Mouse (Mus musculus): Measurements from ENCODE around the gene Ilf3. TPM values are rescaled to one million over a fixed set of nuclear protein-coding genes. Genes with fewer than 3 reads are reported as not detected.
A peak's percentile ranks its signal among the peaks of the same experiment; 100 is the strongest.

Gene Ilf3
- total and polyA plus RNA-seq, 2 experiments = 9.5 to 13.5 TPM

GRCm38 (mm10) chr9:21444574-21444973 is 76.9 kb downstream of the Ilf3 start:
- Histone ChIP-seq H3K4me1 (ENCODE audit: control insufficient read depth, insufficient read depth, low read length) (peaks cover 13% of the 10 kb centered on the region), H3K79me2 (ENCODE audit: control insufficient read depth, insufficient read depth, low read length) (peaks cover 59% of the 10 kb centered on the region), H3K4me3 (ENCODE audit: insufficient read depth, low read depth, low read length) (no peak overlapping the region), H3K9ac (ENCODE audit: low read depth, low read length) (no peak overlapping the region), H3K27ac (replicated peaks; ENCODE audit: insufficient read depth, low read depth, low read length) (peak overlapping the region; percentile 77), H3K36me3 (ENCODE audit: control insufficient read depth, insufficient read depth, low read length) (no peaks in the 10 kb centered on the region), H3K27me3 (ENCODE audit: control insufficient read depth, insufficient read depth, low read length) (no peaks in the 10 kb centered on the region)
- DNase-seq (ENCODE audit: extremely low read depth, low read depth, low spot score) = no peak
- TF ChIP-seq CTCF (IDR thresholded peaks at IDR 0.05; ENCODE audit: low read depth, low read length) (no peak), POLR2A (IDR thresholded peaks at IDR 0.05; ENCODE audit: extremely low read depth, insufficient read depth, low read length) (no peak)
- WGBS = 75% methylated on average over 4 of the region's 4 CpGs

GRCm38 (mm10) chr9:21445081-21445744 is 77.5 kb downstream of the Ilf3 start:
- WGBS = 77% methylated on average over 6 of the region's 6 CpGs

GRCm38 (mm10) chr9:21447778-21448177 is 80.1 kb downstream of the Ilf3 start:
- Histone ChIP-seq H3K4me1 (ENCODE audit: control insufficient read depth, insufficient read depth, low read length) (peaks cover 18% of the 10 kb centered on the region), H3K27ac (replicated peaks; ENCODE audit: insufficient read depth, low read depth, low read length) (no peak overlapping the region), H3K27me3 (ENCODE audit: control insufficient read depth, insufficient read depth, low read length) (no peaks in the 10 kb centered on the region), H3K79me2 (ENCODE audit: control insufficient read depth, insufficient read depth, low read length) (peaks cover 61% of the 10 kb centered on the region), H3K9ac (ENCODE audit: low read depth, low read length) (no peak overlapping the region), H3K36me3 (ENCODE audit: control insufficient read depth, insufficient read depth, low read length) (no peaks in the 10 kb centered on the region), H3K4me3 (ENCODE audit: insufficient read depth, low read depth, low read length) (no peak overlapping the region)
- TF ChIP-seq CTCF (IDR thresholded peaks at IDR 0.05; ENCODE audit: low read depth, low read length) = no peak
- no peak for TF ChIP-seq POLR2A (IDR thresholded peaks at IDR 0.05; ENCODE audit: extremely low read depth, insufficient read depth, low read length)
- no peak for DNase-seq (ENCODE audit: extremely low read depth, low read depth, low spot score)
- WGBS = 96% methylated on average over 2 of the region's 2 CpGs

More at GRCm38 (mm10) chr9:21445081-21445744, 77.5 kb downstream of the Ilf3 start:
- Histone ChIP-seq H3K36me3 (ENCODE audit: control insufficient read depth, insufficient read depth, low read length) (no peaks in the 10 kb centered on the region), H3K79me2 (ENCODE audit: control insufficient read depth, insufficient read depth, low read length) (peaks cover 60% of the 10 kb centered on the region), H3K27ac (replicated peaks; ENCODE audit: insufficient read depth, low read depth, low read length) (no peak overlapping the region), H3K9ac (ENCODE audit: low read depth, low read length) (no peak overlapping the region), H3K4me3 (ENCODE audit: insufficient read depth, low read depth, low read length) (no peak overlapping the region), H3K4me1 (ENCODE audit: control insufficient read depth, insufficient read depth, low read length) (peaks cover 16% of the 10 kb centered on the region), H3K27me3 (ENCODE audit: control insufficient read depth, insufficient read depth, low read length) (no peaks in the 10 kb centered on the region)
- TF ChIP-seq CTCF (IDR thresholded peaks at IDR 0.05; ENCODE audit: low read depth, low read length) (no peak), POLR2A (IDR thresholded peaks at IDR 0.05; ENCODE audit: extremely low read depth, insufficient read depth, low read length) (no peak)
- no peak for DNase-seq (ENCODE audit: extremely low read depth, low read depth, low spot score)

GRCm38 (mm10) chr9:21449710-21450109 is 82.0 kb downstream of the Ilf3 start:
- H3K9ac ChIP-seq (ENCODE audit: low read depth, low read length) = no peak overlapping the region
- no peak overlapping the region for H3K4me3 ChIP-seq (ENCODE audit: insufficient read depth, low read depth, low read length)
- no peak for DNase-seq (ENCODE audit: extremely low read depth, low read depth, low spot score)
- peaks cover 63% of the 10 kb centered on the region for H3K79me2 ChIP-seq (ENCODE audit: control insufficient read depth, insufficient read depth, low read length)
- TF ChIP-seq CTCF (IDR thresholded peaks at IDR 0.05; ENCODE audit: low read depth, low read length) (no peak), POLR2A (IDR thresholded peaks at IDR 0.05; ENCODE audit: extremely low read depth, insufficient read depth, low read length) (no peak)
- H3K36me3 ChIP-seq (ENCODE audit: control insufficient read depth, insufficient read depth, low read length) = no peaks in the 10 kb centered on the region
- H3K27ac ChIP-seq (replicated peaks; ENCODE audit: insufficient read depth, low read depth, low read length) = no peak overlapping the region
- no peaks in the 10 kb centered on the region for H3K27me3 ChIP-seq (ENCODE audit: control insufficient read depth, insufficient read depth, low read length)
- H3K4me1 ChIP-seq (ENCODE audit: control insufficient read depth, insufficient read depth, low read length) = peaks cover 8% of the 10 kb centered on the region
- 36% methylated on average over 2 of the region's 2 CpGs for WGBS

- TF ChIP-seq POLR2A (IDR thresholded peaks at IDR 0.05; ENCODE audit: extremely low read depth, insufficient read depth, low read length) (no peak), CTCF (IDR thresholded peaks at IDR 0.05; ENCODE audit: low read depth, low read length) (no peak)
- Histone ChIP-seq H3K27me3 (ENCODE audit: control insufficient read depth, insufficient read depth, low read length) (no peaks in the 10 kb centered on the region), H3K9ac (ENCODE audit: low read depth, low read length) (no peak overlapping the region), H3K4me1 (ENCODE audit: control insufficient read depth, insufficient read depth, low read length) (peaks cover 9% of the 10 kb centered on the region), H3K4me3 (ENCODE audit: insufficient read depth, low read depth, low read length) (no peak overlapping the region), H3K27ac (replicated peaks; ENCODE audit: insufficient read depth, low read depth, low read length) (no peak overlapping the region; the same call in 1 of the 2 replicates), H3K36me3 (ENCODE audit: control insufficient read depth, insufficient read depth, low read length) (no peaks in the 10 kb centered on the region), H3K79me2 (ENCODE audit: control insufficient read depth, insufficient read depth, low read length) (peaks cover 68% of the 10 kb centered on the region)
- no peak for DNase-seq (ENCODE audit: extremely low read depth, low read depth, low spot score)
- 69% methylated on average over 3 of the region's 3 CpGs for WGBS
Measured at GRCm38 (mm10) chr9:21450270-21450669, 82.6 kb downstream of the Ilf3 start.

GRCm38 (mm10) chr9:21451391-21451790 is 83.7 kb downstream of the Ilf3 start:
- no peak for DNase-seq (ENCODE audit: extremely low read depth, low read depth, low spot score)
- H3K79me2 ChIP-seq (ENCODE audit: control insufficient read depth, insufficient read depth, low read length) = peaks cover 61% of the 10 kb centered on the region
- TF ChIP-seq POLR2A (IDR thresholded peaks at IDR 0.05; ENCODE audit: extremely low read depth, insufficient read depth, low read length) (no peak), CTCF (IDR thresholded peaks at IDR 0.05; ENCODE audit: low read depth, low read length) (no peak)
- peaks cover 8% of the 10 kb centered on the region for H3K4me1 ChIP-seq (ENCODE audit: control insufficient read depth, insufficient read depth, low read length)
- H3K27ac ChIP-seq (replicated peaks; ENCODE audit: insufficient read depth, low read depth, low read length) = no peak overlapping the region
- H3K36me3 ChIP-seq (ENCODE audit: control insufficient read depth, insufficient read depth, low read length) = no peaks in the 10 kb centered on the region
- WGBS = 88% methylated on average over 8 of the region's 8 CpGs
- no peak overlapping the region for H3K9ac ChIP-seq (ENCODE audit: low read depth, low read length)
- H3K4me3 ChIP-seq (ENCODE audit: insufficient read depth, low read depth, low read length) = no peak overlapping the region
- H3K27me3 ChIP-seq (ENCODE audit: control insufficient read depth, insufficient read depth, low read length) = no peaks in the 10 kb centered on the region
